Mouse (Mus musculus) mouse embryonic stem cell (cell line): ENCODE measurements around the gene Klrb1f.
"Not testable (repeated sequence)": the region's sequence is repeated elsewhere in the genome, so short reads cannot be mapped to it uniquely, and the experiment has no call there.

Source experiments
- in situ Hi-C, 2 experiments: fragments of 300-500 bp; cut with MboI; formaldehyde crosslinking; loops; 1 replicate in 1 of 2; 3 replicates in 1 of 2; pipeline ENCODE4 v1.14.3; 2019 to 2020; ENCODE audit warnings: low sequenced_read_pairs in 2 of 2, low pct_unique_long_range_greater_than_20kb in 1 of 2, mixed read lengths in 1 of 2; ENCODE audit not compliant: unreplicated experiment in 1 of 2

Klrb1f gene

DNA sequence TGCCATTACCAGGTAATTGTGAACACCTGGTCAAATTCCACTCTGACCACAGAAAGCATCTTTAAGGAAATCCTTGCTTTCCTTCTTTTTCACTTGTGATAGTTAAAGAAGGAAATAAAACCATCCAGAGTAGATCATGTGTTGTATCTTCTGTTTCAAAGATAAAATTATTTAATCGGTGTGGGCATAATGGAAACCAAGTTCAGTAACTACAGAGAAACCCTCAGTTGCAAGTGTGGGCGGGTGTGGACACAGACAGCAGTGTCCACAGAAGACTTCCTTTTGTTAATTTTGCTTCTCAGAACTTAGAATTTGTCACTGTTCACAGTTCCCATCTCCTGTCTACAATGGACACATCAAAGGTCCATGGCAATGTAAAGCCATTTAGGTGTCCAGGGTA is at the start of gene Klrb1f:
Gene Klrb1f (plus strand): TSS at position 301 of the 400 bp plus-strand sequence.
- in situ Hi-C loops = loop anchor here in 1 of 2 experiments (25.0 kb wide), 1 partner anchor 192 kb away; no protein-coding TSS in a partner anchor

DNA sequence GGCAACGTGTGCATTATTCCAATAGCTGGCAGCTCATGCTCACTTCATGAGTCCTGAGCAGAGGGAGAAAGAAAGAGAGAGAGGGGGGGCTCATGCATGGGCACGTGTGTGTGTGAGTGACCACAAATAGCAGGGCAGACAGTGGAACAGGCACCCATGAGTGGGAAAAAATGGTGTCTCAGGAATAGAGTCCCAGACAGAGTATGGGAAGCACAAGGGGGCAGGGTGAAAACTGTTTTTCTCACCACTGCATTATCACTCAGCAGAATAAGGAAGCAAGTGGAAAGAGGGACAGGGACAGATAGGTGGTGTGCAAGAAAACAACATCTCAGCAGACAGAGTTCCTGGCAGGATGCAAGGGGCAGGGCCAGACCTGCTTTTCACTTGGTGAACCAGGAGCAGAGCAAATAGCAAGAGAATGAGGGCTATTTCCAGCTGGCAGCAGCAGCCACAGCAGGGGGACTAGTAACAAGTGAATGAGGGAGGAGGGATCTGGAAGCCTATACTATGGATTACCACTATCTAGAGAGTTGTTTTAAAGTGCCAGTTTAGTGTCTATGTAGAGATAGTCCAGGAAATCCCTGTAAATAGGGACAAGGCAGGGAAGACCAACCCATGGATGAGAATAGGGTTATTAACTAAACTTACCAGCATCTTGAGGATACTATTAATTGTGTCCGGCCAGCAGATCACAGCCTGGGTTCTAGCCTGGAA is 49.5 kb upstream of the Klrb1f start:
- in situ Hi-C loops = no loop called here

DNA sequence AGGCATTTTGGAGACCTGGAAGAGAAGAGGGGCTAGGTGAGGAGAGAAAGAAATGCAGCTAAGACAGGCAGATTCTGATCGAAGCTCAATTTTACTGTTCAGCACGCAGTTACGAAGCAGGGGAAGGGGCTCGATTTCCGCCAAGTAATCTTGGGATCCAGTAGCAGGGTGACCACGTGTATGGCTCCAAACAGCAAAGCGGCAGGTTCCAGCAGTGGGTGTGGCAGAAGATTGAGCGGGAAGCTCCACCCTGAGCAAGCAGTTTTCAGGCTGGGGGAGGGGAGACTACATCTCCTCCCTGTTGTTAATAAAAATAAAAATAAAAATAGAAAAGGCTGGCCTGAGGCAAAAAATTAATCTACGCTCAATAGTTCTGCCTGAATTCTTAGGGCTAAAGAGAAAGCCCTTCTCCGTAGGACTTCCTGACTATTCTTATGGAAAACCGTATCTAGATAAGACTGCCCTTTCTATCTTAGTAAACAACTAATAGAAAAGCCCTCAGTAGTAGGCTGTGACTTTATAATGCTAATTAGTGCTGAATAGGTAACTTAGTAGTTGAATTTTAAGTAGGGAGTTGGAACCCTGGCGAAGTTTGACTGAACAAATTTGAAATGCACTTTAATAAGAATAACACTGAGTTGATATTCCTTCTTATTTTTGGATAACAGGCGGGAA is 48.8 kb upstream of the Klrb1f start:
- in situ Hi-C loops = no loop called here

DNA sequence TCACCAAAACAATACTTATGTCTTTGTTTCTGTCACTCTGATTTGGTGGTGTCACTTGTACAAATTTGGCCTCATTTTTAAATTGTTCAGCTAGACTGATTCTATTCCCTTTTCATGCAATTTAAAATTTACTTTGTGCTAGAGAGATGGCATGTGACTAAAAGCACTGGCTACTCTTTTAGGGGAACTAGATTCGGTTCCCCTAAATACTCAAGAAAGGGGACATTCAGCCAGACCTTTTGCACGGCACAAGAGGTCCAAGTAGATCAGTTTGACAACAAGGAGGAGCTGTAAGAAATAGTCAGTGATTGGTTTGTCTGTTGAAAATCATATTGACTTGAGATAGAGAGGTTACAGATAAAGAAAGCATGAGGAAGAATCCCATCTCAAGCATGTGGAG is 44.3 kb upstream of the Klrb1f start:
- in situ Hi-C loops = no loop called here

DNA sequence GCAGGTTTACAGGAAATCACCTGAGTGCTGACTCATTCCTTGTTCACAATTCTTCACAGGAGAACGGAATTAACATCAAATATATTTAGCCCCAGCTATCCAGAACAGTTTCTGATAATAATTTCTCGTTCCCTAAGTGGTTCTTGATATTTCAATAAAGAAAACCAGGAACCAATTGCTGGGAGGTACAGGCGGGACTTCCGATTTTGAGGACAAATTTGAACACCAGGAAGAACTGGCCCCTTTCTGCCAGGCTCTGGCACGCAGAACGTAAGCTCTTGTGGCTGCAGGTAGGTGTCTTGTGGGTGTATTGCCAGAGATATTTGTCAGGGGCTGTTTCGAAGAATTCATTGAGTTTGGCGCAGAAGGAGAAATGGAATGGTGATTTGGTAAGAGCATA is 37.1 kb upstream of the Klrb1f start:
- in situ Hi-C loops = no loop called here

DNA sequence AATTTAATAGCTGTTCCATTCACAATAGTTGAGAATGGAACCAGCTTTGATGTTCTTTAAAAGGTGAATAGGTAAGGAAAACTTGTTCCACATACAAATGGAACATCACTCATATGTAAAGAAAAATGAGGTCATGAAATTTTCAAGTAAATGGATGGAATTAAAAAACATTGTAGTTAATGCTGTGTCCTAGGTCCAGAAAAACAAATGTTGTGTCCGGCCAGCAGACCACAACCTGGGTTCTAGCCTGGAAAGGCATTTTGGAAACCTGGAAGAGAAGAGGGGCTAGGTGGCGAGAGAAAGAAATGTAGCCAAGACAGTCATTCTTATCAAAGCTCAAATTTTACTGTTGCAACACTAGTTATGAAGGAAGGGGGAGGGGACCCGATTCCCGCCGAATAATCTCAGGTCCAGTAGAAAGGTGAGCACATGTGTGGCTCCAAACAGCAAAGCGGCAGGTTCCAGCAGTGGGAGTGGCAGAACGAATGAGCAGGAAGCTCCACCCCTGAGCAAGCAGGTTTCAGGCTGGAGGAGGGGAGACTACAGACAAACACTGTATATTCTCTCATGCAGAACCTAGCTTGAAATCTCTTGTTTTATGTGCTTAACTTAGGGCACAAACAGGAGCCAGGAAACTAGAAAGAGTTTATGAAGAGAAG is 35.7 kb upstream of the Klrb1f start:
- in situ Hi-C loops = not testable (repeated sequence)

DNA sequence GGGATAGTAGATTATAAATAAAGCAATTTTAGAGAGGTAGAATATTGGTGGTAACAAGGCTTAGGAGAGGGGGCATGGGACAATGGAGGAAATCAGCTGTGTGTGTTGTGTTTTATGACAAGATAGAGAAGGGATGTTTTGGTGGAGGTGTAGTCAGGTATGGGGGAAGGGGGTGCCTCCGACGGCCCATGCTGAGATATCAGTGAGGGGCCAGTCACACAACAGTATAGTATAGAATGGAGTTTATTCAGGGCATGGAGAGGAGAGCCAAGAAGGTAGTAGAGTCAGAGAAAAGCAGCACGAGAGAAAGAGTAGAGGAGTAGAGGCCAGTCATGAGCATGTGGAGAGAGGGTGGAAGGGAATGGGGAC is 35.2 kb upstream of the Klrb1f start:
- in situ Hi-C loops = no loop called here

DNA sequence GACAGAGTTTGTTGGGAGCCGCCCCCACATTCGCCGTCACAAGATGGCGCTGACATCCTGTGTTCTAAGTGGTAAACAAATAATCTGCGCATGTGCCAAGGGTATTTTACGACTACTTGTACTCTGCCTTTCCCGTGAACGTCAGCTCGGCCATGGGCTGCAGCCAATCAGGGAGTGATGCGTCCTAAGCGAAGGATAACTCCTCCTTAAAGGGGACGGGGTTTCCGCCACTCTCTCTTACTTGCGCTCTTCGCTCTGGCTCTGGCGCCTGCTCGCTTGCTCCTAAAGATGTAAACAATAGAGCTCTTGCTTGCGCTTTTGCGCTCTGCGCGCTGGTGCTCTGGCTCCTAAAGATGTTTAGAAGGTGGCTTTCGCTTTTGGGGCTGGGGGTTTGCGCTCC is 33.7 kb upstream of the Klrb1f start:
- in situ Hi-C loops = not testable (repeated sequence)

DNA sequence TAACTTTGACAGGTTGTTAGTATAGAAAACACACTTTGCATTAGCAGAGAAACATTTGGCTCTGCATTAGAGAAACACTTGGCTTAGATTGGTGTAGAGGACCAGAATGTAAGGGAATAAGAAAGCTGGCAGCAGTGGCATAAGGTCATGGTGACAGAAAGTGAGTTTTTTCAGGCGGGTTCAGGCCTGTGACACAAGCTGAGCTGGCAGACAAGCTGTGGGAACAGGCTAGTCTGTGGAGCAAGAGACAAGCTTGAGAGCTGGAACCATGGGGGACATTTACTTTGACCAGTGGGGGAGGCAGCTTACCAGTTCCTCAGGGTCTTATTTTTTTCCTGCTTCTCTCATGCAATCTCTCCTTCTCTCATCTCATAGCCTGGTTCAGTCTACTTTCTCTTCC is 32.7 kb upstream of the Klrb1f start:
- in situ Hi-C loops = no loop called here

DNA sequence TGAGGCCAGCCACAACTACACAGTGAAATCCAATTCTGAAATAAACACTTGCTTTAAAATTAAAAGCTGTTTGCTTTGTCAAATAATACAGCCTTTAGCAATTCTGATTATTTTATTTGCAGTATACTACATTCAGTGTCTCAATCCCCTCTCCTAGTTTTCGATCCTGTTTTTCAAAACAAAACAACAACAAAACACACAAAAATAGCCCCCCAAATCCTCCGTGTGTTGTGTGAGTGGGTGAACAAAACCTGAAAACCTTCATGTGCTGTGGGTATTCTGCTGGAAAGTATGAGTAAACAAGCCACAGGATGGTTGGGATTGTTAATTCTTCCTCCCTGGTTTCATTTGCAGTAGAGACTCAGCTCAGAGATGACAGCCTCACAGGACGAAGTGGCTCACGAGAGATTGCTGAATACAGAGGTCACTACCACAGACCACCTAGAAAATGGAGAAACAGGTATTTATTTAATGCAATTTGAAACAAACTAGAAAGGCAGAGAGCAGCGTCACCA is 31.9 kb upstream of the Klrb1f start:
- in situ Hi-C loops = no loop called here

DNA sequence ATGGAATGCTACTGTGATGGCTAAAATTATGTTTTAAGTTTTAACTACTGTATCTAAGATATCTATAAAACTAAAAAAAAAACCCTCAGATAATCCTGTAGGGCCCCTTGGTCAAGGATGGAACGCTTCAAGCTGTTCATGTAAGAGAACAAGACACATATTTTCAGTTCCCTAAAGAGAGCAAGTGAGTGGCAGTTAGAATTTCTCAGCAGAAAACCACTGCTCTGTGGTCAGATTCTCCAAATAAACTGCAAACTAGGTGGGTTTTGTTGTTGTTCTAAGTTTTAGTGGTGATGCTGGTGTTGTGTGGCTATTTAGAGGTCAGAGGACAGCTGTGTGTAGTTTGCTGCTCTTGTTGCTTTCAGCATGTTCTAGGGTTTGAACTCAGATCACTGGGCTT is 31.3 kb upstream of the Klrb1f start:
- in situ Hi-C loops = no loop called here

DNA sequence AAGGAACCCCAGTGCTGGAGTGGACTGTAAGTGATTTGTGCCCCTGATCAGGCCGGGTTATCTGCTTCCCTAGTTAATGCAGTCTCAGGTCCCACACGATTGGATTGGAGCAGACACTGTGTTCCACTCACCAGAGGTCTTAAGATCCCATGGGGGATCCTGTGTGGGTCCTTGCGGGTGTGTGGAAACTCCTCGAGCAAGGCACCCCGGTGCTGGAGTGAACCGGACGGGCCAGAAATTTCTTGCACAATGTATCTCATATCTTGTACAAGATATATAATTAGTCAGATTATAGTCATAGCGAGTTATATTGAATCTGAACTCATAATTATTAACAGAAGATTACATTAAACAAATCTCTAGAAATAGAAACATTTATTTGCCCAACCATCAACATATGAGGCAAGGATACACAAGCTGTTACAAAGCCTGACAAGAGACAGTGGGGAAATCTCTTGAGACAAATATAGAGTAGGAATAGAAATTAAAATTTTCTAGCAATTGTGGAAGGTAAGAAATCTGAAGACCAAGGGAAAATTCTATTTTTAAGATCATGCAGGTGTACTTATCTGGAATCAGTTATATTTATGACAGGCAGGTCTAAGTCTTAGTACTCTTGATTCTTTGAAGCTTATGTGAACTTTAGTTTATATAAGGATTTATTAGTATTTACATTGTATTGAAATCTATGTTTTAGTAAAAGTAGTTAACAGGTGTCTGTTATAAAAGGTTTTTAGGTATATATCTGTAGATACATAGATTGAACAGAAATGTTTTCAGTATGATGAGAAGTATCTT is 18.1 kb upstream of the Klrb1f start:
- in situ Hi-C loops = loop anchor here in 1 of 2 experiments (25.0 kb wide), 1 partner anchor 210 kb away; no protein-coding TSS in a partner anchor

DNA sequence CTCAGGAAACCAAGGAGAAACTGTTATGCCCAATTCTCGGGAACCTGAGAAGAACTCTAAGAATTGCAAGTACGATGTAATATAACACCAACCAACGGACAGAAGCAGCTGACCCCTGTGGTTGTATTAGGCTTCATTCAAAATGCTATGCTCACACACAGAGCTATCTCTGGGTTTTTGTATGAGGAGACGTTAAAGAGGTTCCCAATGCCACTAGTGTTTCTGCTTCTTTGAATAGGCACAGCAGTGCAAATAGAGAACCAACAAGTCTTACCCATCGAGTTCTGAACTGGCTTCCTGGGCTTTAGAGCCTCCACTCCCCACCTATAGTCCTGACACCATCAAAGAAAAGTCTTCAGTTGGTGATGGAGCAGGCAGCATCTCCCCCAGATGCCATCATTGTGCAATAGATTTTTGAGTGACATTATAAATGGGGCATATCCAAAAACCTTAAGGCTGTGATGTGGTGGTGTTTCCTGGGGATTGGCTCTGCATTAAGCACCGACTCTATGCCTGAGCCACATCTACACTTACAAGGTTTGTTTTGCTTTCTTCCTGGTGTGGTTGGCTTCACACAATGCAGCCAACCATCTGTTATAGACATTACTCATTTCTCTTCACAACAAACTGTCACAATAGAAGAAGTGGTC is 15.4 kb upstream of the Klrb1f start:
- in situ Hi-C loops = loop anchor here in 1 of 2 experiments (25.0 kb wide), 1 partner anchor 207 kb away; no protein-coding TSS in a partner anchor

DNA sequence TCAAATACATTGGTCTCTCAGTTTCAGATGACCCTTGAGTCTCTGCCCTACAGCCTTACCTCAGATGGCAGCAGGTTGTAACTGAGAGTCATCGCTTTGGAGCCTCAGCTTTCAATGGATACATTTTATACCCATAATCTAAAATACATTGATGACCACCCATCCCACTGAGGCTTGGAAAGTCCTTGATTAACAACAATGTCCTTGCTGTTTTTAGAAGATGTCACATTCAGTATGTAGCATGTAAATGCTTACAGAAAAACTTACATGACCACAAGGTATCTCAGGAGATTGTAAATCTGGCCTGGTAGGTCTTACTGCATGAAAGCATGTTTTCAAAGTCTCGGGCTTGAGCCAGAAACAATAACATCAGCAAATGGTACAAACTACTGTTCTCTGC is 14.7 kb upstream of the Klrb1f start:
- in situ Hi-C loops = loop anchor here in 1 of 2 experiments (25.0 kb wide), 1 partner anchor 206 kb away; no protein-coding TSS in a partner anchor

DNA sequence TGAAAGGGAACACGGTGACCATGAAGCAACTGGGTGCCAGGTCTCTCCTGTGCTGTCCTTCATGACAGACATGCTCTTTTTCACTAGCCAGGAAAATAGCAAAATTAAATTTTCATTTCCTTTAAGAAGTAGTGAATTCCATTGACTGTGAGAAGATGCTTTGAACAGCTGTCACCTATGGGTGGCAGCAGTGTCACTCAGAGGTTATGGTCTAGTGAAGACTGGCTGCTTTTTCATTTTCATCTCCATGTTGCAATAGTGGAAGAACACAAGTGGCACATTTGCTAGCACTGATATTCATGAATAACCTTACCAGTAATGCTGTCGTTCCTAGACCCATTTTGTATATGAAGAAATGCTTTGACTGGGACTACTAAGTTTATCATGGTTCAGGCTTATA is 12.3 kb upstream of the Klrb1f start:
- in situ Hi-C loops = loop anchor here in 1 of 2 experiments (25.0 kb wide), 1 partner anchor 204 kb away; no protein-coding TSS in a partner anchor

DNA sequence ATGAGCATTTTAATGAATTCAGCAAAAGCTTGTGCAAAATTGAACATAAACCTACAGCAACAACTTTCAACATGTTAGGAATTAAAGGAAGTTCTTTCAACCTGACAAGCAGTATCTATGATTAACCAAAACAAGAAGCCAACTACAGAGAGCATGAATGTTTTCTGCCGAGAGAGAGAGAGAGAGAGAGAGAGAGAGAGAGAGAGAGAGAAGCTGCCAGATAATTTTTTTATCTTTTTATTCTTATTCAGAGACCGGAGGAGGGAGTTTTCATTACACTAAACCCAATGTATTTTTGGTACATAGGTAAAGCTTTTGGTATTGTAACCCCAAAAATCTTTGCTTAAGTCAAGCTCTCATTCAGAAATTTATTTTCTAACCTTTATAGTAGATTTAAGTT is 10.7 kb upstream of the Klrb1f start:
- in situ Hi-C loops = loop anchor here in 1 of 2 experiments (25.0 kb wide), 1 partner anchor 202 kb away; no protein-coding TSS in a partner anchor

DNA sequence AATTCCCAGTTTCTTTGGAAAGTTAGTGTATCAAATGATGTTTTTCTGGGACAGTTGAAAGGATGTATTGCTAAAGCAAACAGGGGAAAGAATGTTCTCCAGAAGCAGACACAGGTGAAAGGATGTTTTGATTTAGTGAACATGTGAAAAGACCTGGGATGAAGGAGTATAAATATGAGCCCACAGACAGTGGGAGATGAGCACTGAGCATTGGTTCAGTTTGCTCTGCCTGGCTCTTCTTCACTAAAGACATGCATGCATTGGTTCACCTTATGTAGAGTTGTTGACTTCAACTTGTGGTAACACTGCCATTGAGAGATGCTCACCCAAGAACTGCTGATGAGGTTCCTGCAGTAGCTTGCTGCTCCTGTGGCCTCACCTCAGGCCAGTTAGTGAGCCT is 9.4 kb upstream of the Klrb1f start:
- in situ Hi-C loops = loop anchor here in 1 of 2 experiments (25.0 kb wide), 1 partner anchor 201 kb away; no protein-coding TSS in a partner anchor
